ENCODE assay signal across 18 mouse cellular contexts in genomic region chr17:32003251-32003650, GRCm38 (mm10).
"Had no signal": no experiment of that assay in that cellular context is flagged by ENCODE, and none has a peak within 500 bp of the region (broad histone marks: within the 10 kb centered on the region; RNA-seq: fewer than 3 reads in every experiment).

No protein-coding gene starts in this region.

- H3K27ac ChIP-seq: midbrain, embryonic 10.5 days; midbrain, embryonic 12.5 days; neural tube, embryonic 13.5 days; neural tube, embryonic 15.5 days had no signal

- H3K4me1 ChIP-seq: midbrain, embryonic 10.5 days; midbrain, embryonic 12.5 days; neural tube, embryonic 13.5 days; neural tube, embryonic 15.5 days had no signal

- H3K36me3 ChIP-seq: midbrain, embryonic 10.5 days; midbrain, embryonic 12.5 days; neural tube, embryonic 13.5 days; neural tube, embryonic 15.5 days had no signal

- H3K27me3 ChIP-seq: midbrain, embryonic 12.5 days; neural tube, embryonic 13.5 days; neural tube, embryonic 15.5 days had no signal

- H3K9me3 ChIP-seq: midbrain, embryonic 10.5 days; midbrain, embryonic 12.5 days; neural tube, embryonic 15.5 days had no signal

- DNase-seq: lung, adult 18-20 months; lung, embryonic 14.5 days; lung, postnatal 10 days; lung, postnatal 4 days; midbrain, embryonic 14.5 days; retina, postnatal 1 day; right cerebral cortex, adult 18-20 months; right cerebral cortex, postnatal 25 days; right cerebral cortex, postnatal 4 days; spleen, adult 18-20 months; thymus, adult 18-20 months; thymus, postnatal 14 days; thymus, postnatal 36 days had no signal

- H3K4me3 ChIP-seq: midbrain, embryonic 10.5 days; midbrain, embryonic 12.5 days; myocyte; neural tube, embryonic 13.5 days; neural tube, embryonic 15.5 days had no signal
